Mouse (Mus musculus): ENCODE results near the gene Mr1. TPM values are rescaled to one million over a fixed set of nuclear protein-coding genes. Genes with fewer than 3 reads are reported as not detected.

Gene Mr1
- total and polyA plus RNA-seq, 3 experiments: 4.3 to 7.6 (median 7.1) TPM

GRCm38 (mm10) chr1:155172895-155173643, 26.5 kb upstream of the Mr1 start:
- Histone ChIP-seq H3K27me3 (replicated peaks) (no peaks in the 10 kb centered on the region), H3K4me3 (replicated peaks in 1 of 3; ENCODE audit: low read depth in 2 of 3, low read length in 2 of 3, poor library complexity in 1 of 3) (no peak overlapping the region), H3K4me2 (ENCODE audit: insufficient read depth, low read depth, poor library complexity, severe bottlenecking) (no peak overlapping the region), H3K27ac (ENCODE audit: insufficient read depth, low read depth) (peak overlapping the region; percentile 26; the same call in 1 of the 2 replicates), H3K36me3 (replicated peaks in 1 of 2; ENCODE audit: control insufficient read depth in 1 of 2, insufficient read depth in 1 of 2, low read length in 1 of 2) (peaks cover 24 to 56% of the 10 kb centered on the region in 2 experiments), H3K79me2 (replicated peaks; ENCODE audit: control insufficient read depth, extremely low read depth, insufficient read depth, poor library complexity, severe bottlenecking) (peaks cover 22% of the 10 kb centered on the region; the same call in 1 of the 2 replicates), H3K9me3 (replicated peaks; ENCODE audit: low read length) (no peaks in the 10 kb centered on the region), H3K4me1 (ENCODE audit: control insufficient read depth in 1 of 2, insufficient read depth in 2 of 2) (peaks cover 10 to 13% of the 10 kb centered on the region in 2 experiments), H3K9ac (ENCODE audit: insufficient read depth, low read depth) (no peak overlapping the region)
- in situ Hi-C loops (cut with MboI; ENCODE audit: low pct_ligation_motif_present, low pct_unique_long_range_greater_than_20kb, low sequenced_read_pairs): no loop called here
- no peak for TF ChIP-seq POLR2AphosphoS2 (IDR thresholded peaks at IDR 0.05; ENCODE audit: low read depth, low read length)
- no peak for TF ChIP-seq USF2 (conservative IDR thresholded peaks at IDR 0.05; ENCODE audit: low read depth, low read length)
- TF ChIP-seq CTCF (conservative IDR thresholded peaks at IDR 0.05 in 1 of 2, IDR thresholded peaks at IDR 0.05 in 1 of 2; ENCODE audit: low read depth in 2 of 2, low read length in 2 of 2): no peak
- dilution Hi-C loops (cut with MboI; ENCODE audit: extremely low pct_ligation_motif_present, extremely low pct_unique_long_range_greater_than_20kb, low sequenced_read_pairs): no loop called here
- DNase-seq (ENCODE audit: extremely low read depth): no peak

GRCm38 (mm10) chr1:155169935-155170334, 23.3 kb upstream of the Mr1 start:
- no peak overlapping the region for H3K4me2 ChIP-seq (ENCODE audit: insufficient read depth, low read depth, poor library complexity, severe bottlenecking)
- no peaks in the 10 kb centered on the region for H3K9me3 ChIP-seq (replicated peaks; ENCODE audit: low read length)
- H3K9ac ChIP-seq (ENCODE audit: insufficient read depth, low read depth): no peak overlapping the region
- in situ Hi-C loops (cut with MboI; ENCODE audit: low pct_ligation_motif_present, low pct_unique_long_range_greater_than_20kb, low sequenced_read_pairs): no loop called here
- TF ChIP-seq ETS1 (conservative IDR thresholded peaks at IDR 0.05; ENCODE audit: low read depth, low read length) (no peak), MXI1 (IDR thresholded peaks at IDR 0.05; ENCODE audit: low read depth, low read length) (no peak), USF1 (IDR thresholded peaks at IDR 0.05; ENCODE audit: low read depth, low read length) (no peak), BHLHE40 (IDR thresholded peaks at IDR 0.05; ENCODE audit: low read depth, low read length) (no peak), POLR2AphosphoS2 (IDR thresholded peaks at IDR 0.05; ENCODE audit: low read depth, low read length) (no peak), ZKSCAN1 (IDR thresholded peaks at IDR 0.05; ENCODE audit: borderline replicate concordance, low read depth, low read length) (no peak), ZC3H11A (IDR thresholded peaks at IDR 0.05; ENCODE audit: low read depth, low read length) (no peak), ZNF384 (IDR thresholded peaks at IDR 0.05; ENCODE audit: low read depth, low read length) (no peak), ELF1 (IDR thresholded peaks at IDR 0.05; ENCODE audit: low read depth, low read length) (no peak), CHD1 (IDR thresholded peaks at IDR 0.05; ENCODE audit: low read depth, low read length) (no peak), GABPA (IDR thresholded peaks at IDR 0.05; ENCODE audit: insufficient replicate concordance, low read depth, low read length) (no peak)
- H3K27me3 ChIP-seq (replicated peaks): no peaks in the 10 kb centered on the region
- H3K4me3 ChIP-seq (replicated peaks in 1 of 3; ENCODE audit: low read depth in 2 of 3, low read length in 2 of 3, poor library complexity in 1 of 3): no peak overlapping the region
- H3K4me1 ChIP-seq (ENCODE audit: control insufficient read depth in 1 of 2, insufficient read depth in 2 of 2): peaks cover 10 to 18% of the 10 kb centered on the region in 2 experiments
- dilution Hi-C loops (cut with MboI; ENCODE audit: extremely low pct_ligation_motif_present, extremely low pct_unique_long_range_greater_than_20kb, low sequenced_read_pairs): no loop called here
- DNase-seq (ENCODE audit: extremely low read depth): no peak
- peaks cover 12 to 39% of the 10 kb centered on the region in 2 experiments for H3K36me3 ChIP-seq (replicated peaks in 1 of 2; ENCODE audit: control insufficient read depth in 1 of 2, insufficient read depth in 1 of 2, low read length in 1 of 2)
- H3K79me2 ChIP-seq (replicated peaks; ENCODE audit: control insufficient read depth, extremely low read depth, insufficient read depth, poor library complexity, severe bottlenecking): peaks cover 35% of the 10 kb centered on the region
- H3K27ac ChIP-seq (ENCODE audit: insufficient read depth, low read depth): no peak overlapping the region
